In the genomic region with DNA sequence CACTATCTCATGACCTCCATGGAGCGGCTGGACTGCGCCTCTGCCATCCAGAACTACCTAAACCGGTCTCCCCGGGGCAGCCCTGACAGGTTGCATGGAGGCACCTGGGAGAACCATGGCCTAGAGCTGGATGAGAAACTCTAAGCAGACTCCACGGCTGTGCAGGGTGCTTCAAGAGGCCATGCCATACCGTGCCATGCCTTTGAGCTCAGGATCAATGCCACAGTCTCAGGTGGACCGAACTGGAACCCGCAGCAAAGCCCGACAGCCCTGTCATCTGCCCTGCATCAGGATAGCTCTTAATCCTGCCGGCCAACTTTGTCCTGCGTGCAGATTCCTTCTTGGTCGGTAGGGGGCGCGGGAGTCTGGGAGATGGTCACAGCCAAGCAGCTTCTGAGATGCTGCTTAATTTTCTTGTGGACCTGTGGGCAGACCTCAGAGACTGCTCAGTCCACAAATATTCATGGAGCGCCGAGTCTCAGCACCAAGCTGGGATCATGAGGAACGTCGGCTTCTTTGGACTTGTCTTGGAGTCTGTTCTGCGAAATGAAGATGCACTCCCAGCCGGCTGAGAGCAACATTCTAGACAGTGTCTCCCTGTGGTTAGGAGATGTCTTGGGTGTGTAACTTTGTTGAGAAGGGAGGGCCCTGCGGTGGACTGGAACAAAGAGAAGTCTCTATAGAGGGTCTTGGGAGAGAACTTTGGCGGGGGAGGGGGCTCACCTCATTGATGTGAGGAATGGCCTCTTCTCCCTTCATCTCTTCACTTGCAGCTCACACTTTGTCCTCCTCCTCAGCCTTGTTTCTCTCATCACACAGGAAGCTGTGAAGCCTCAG, we compare ENCODE assay signal across 7 mouse cellular contexts. TPM values are rescaled to one million over a fixed set of nuclear protein-coding genes. Genes with fewer than 3 reads are reported as not detected.
DNase-seq lines count a peak whose midpoint lies in the region; ATAC-seq lines count a peak whose summit lies in the region.

No protein-coding gene starts in this region.

- no peak overlapping the region; the same call in 1 of the 2 replicates for H3K27ac ChIP-seq in embryonic facial prominence, embryonic 10.5 days (replicated peaks)
- H3K27ac ChIP-seq in limb, embryonic 10.5 days = no peak overlapping the region
- H3K27ac ChIP-seq in midbrain, embryonic 13.5 days = no peak overlapping the region

- WGBS in embryonic facial prominence, embryonic 10.5 days = 10% methylated on average over 22 of the region's 22 CpGs
- WGBS in limb, embryonic 10.5 days = 8% methylated on average over 22 of the region's 22 CpGs
- 11% methylated on average over 22 of the region's 22 CpGs for WGBS in midbrain, embryonic 13.5 days

- H3K4me1 ChIP-seq in embryonic facial prominence, embryonic 10.5 days = peaks cover 11% of the 10 kb centered on the region
- H3K4me1 ChIP-seq in limb, embryonic 10.5 days = peaks cover 10% of the 10 kb centered on the region
- no peaks in the 10 kb centered on the region; the same call in 1 of the 2 replicates for H3K4me1 ChIP-seq in midbrain, embryonic 13.5 days (replicated peaks)

- peak overlapping the region; percentile 44 for H3K4me2 ChIP-seq in midbrain, embryonic 13.5 days (replicated peaks)

- DNase-seq in adrenal gland, postnatal 10 days = peak; percentile 91
- DNase-seq in embryonic facial prominence, embryonic 10.5 days (ENCODE audit: low spot score) = peak; percentile 88
- peak; percentile 95 for DNase-seq in heart, adult 11 months
- peak; percentile 62 for DNase-seq in kidney, adult 11 months
- peak; percentile 92 for DNase-seq in limb, embryonic 10.5 days (ENCODE audit: low spot score)
- peak; percentile 69 for DNase-seq in spleen, adult 12 weeks (ENCODE audit: low spot score)

- 0 out of 2 replicates have a peak overlapping the region, but pooled peaks have one; percentile 28 for H3K9ac ChIP-seq in midbrain, embryonic 13.5 days (replicated peaks)

- H3K9me3 ChIP-seq in embryonic facial prominence, embryonic 10.5 days = no peaks in the 10 kb centered on the region
- no peaks in the 10 kb centered on the region for H3K9me3 ChIP-seq in limb, embryonic 10.5 days (replicated peaks)
- no peaks in the 10 kb centered on the region for H3K9me3 ChIP-seq in midbrain, embryonic 13.5 days

- no peaks in the 10 kb centered on the region for H3K36me3 ChIP-seq in embryonic facial prominence, embryonic 10.5 days (replicated peaks)
- no peaks in the 10 kb centered on the region for H3K36me3 ChIP-seq in limb, embryonic 10.5 days
- no peaks in the 10 kb centered on the region for H3K36me3 ChIP-seq in midbrain, embryonic 13.5 days

- peak overlapping the region; percentile 34 for H3K4me3 ChIP-seq in embryonic facial prominence, embryonic 10.5 days
- peak overlapping the region; percentile 36 for H3K4me3 ChIP-seq in limb, embryonic 10.5 days
- H3K4me3 ChIP-seq in midbrain, embryonic 13.5 days (replicated peaks) = peak overlapping the region; percentile 25

- peak; percentile 93 for ATAC-seq in midbrain, embryonic 13.5 days

- peaks cover 28% of the 10 kb centered on the region for H3K27me3 ChIP-seq in embryonic facial prominence, embryonic 10.5 days (replicated peaks; ENCODE audit: low read depth, poor library complexity, severe bottlenecking)
- H3K27me3 ChIP-seq in limb, embryonic 10.5 days (ENCODE audit: low read depth, poor library complexity, severe bottlenecking) = peaks cover 23% of the 10 kb centered on the region
- peaks cover 8% of the 10 kb centered on the region for H3K27me3 ChIP-seq in midbrain, embryonic 13.5 days

RNA-seq across cellular contexts. Expression of a gene that starts 12.9 kb away (rescaled TPM):
- total RNA-seq in adrenal gland, postnatal 10 days (2021) = under 1 TPM in 1 of 2 experiments, not detected in 1; 0.21 TPM
- 0.20 and 0.51 TPM in 2 replicates for polyA plus RNA-seq in embryonic facial prominence, embryonic 10.5 days (2016; fragmentation: Nextera tagmentation; extraction: Ambion mirVana)
- polyA plus RNA-seq in limb, embryonic 10.5 days (2016; fragmentation: Nextera tagmentation; extraction: Ambion mirVana) = 0.06 and 0.13 TPM in 2 replicates
- polyA plus RNA-seq in midbrain, embryonic 13.5 days (2015; fragmentation: Nextera tagmentation; extraction: Ambion mirVana) = 0.23 TPM in 2 replicates

RNA-seq across cellular contexts. Expression of a gene that starts 16.3 kb away (rescaled TPM):
- 1 to 10 TPM; 1.5 to 2.1 TPM for total RNA-seq in adrenal gland, postnatal 10 days (2021)
- 0.24 and 0.45 TPM in 2 replicates for polyA plus RNA-seq in embryonic facial prominence, embryonic 10.5 days (2016; fragmentation: Nextera tagmentation; extraction: Ambion mirVana)
- not detected in 2 replicates for polyA plus RNA-seq in limb, embryonic 10.5 days (2016; fragmentation: Nextera tagmentation; extraction: Ambion mirVana)
- polyA plus RNA-seq in midbrain, embryonic 13.5 days (2015; fragmentation: Nextera tagmentation; extraction: Ambion mirVana) = 3.2 and 3.5 TPM in 2 replicates

RNA-seq across cellular contexts. Expression of a gene that starts 34.9 kb away (rescaled TPM):
- 10 to 100 TPM; 15.9 to 51.1 TPM for total RNA-seq in adrenal gland, postnatal 10 days (2021)
- 0.61 and 1.2 TPM in 2 replicates for polyA plus RNA-seq in embryonic facial prominence, embryonic 10.5 days (2016; fragmentation: Nextera tagmentation; extraction: Ambion mirVana)
- 0.92 and 1.2 TPM in 2 replicates for polyA plus RNA-seq in limb, embryonic 10.5 days (2016; fragmentation: Nextera tagmentation; extraction: Ambion mirVana)
- polyA plus RNA-seq in midbrain, embryonic 13.5 days (2015; fragmentation: Nextera tagmentation; extraction: Ambion mirVana) = 0.46 and 0.58 TPM in 2 replicates

RNA-seq across cellular contexts. Expression of a gene that starts 57.8 kb away (rescaled TPM):
- 10 to 100 TPM; 19.1 to 22.8 TPM for total RNA-seq in adrenal gland, postnatal 10 days (2021)
- polyA plus RNA-seq in embryonic facial prominence, embryonic 10.5 days (2016; fragmentation: Nextera tagmentation; extraction: Ambion mirVana) = 87.8 and 89.5 TPM in 2 replicates
- 75.0 and 80.3 TPM in 2 replicates for polyA plus RNA-seq in limb, embryonic 10.5 days (2016; fragmentation: Nextera tagmentation; extraction: Ambion mirVana)
- 65.6 and 67.0 TPM in 2 replicates for polyA plus RNA-seq in midbrain, embryonic 13.5 days (2015; fragmentation: Nextera tagmentation; extraction: Ambion mirVana)

RNA-seq across cellular contexts. Expression of a gene that starts 57.9 kb away (rescaled TPM):
- 10 to 100 TPM; 31.0 to 31.3 TPM for total RNA-seq in adrenal gland, postnatal 10 days (2021)
- 25.4 and 26.6 TPM in 2 replicates for polyA plus RNA-seq in embryonic facial prominence, embryonic 10.5 days (2016; fragmentation: Nextera tagmentation; extraction: Ambion mirVana)
- polyA plus RNA-seq in limb, embryonic 10.5 days (2016; fragmentation: Nextera tagmentation; extraction: Ambion mirVana) = 21.9 and 26.4 TPM in 2 replicates
- 14.2 and 15.9 TPM in 2 replicates for polyA plus RNA-seq in midbrain, embryonic 13.5 days (2015; fragmentation: Nextera tagmentation; extraction: Ambion mirVana)
